Mouse (Mus musculus): ENCODE measurements around the gene Gria4. TPM values are rescaled to one million over a fixed set of nuclear protein-coding genes. Genes with fewer than 3 reads are reported as not detected.
"Not testable (repeated sequence)": the region's sequence is repeated elsewhere in the genome, so short reads cannot be mapped to it uniquely, and the experiment has no call there.

The Gria4 gene
- total RNA-seq (2022), result under 1 TPM in 1 of 4 experiments, not detected in 3; 0.06 TPM

- no peak for DNase-seq (ENCODE audit: low spot score)
These were observed at the start of gene Gria4 for GRCm38 (mm10) chr9:4795544-4796288. TSS of gene Gria4 (minus strand) at chr9:4796234.

- not testable (repeated sequence) for DNase-seq (ENCODE audit: low spot score)
These were observed 14.9 kb upstream of the Gria4 start for GRCm38 (mm10) chr9:4810941-4811340.

- no peak for DNase-seq (ENCODE audit: low spot score)
These were observed 7.2 kb upstream of the Gria4 start for GRCm38 (mm10) chr9:4803151-4803755.

- DNase-seq (ENCODE audit: low spot score), result no peak
These were observed 1.4 kb upstream of the Gria4 start for GRCm38 (mm10) chr9:4797396-4797795.

GRCm38 (mm10) chr9:4796289-4796645, 233 bp upstream of the Gria4 start:
- no peak for DNase-seq (ENCODE audit: low spot score)

GRCm38 (mm10) chr9:4795075-4795474, 959 bp downstream of the Gria4 start:
- DNase-seq (ENCODE audit: low spot score), result no peak

GRCm38 (mm10) chr9:4794411-4794810, 1.6 kb downstream of the Gria4 start:
- DNase-seq (ENCODE audit: low spot score), result no peak

GRCm38 (mm10) chr9:4749407-4749806, 46.6 kb downstream of the Gria4 start:
- DNase-seq (ENCODE audit: low spot score), result not testable (repeated sequence)

GRCm38 (mm10) chr9:4714086-4714485, 81.9 kb downstream of the Gria4 start:
- DNase-seq (ENCODE audit: low spot score), result no peak

- no peak for DNase-seq (ENCODE audit: low spot score)
These were observed 83.7 kb downstream of the Gria4 start for GRCm38 (mm10) chr9:4712367-4712766.

GRCm38 (mm10) chr9:4687149-4687548, 108.9 kb downstream of the Gria4 start:
- DNase-seq (ENCODE audit: low spot score), result no peak

GRCm38 (mm10) chr9:4680244-4680643, 115.8 kb downstream of the Gria4 start:
- no peak for DNase-seq (ENCODE audit: low spot score)

GRCm38 (mm10) chr9:4679099-4679498, 116.9 kb downstream of the Gria4 start:
- no peak for DNase-seq (ENCODE audit: low spot score)

- DNase-seq (ENCODE audit: low spot score), result no peak
These were observed 130.3 kb downstream of the Gria4 start for GRCm38 (mm10) chr9:4665691-4666090.

GRCm38 (mm10) chr9:4662421-4662820, 133.6 kb downstream of the Gria4 start:
- no peak for DNase-seq (ENCODE audit: low spot score)

GRCm38 (mm10) chr9:4658951-4659350, 137.1 kb downstream of the Gria4 start:
- no peak for DNase-seq (ENCODE audit: low spot score)

GRCm38 (mm10) chr9:4654333-4654732, 141.7 kb downstream of the Gria4 start:
- no peak for DNase-seq (ENCODE audit: low spot score)

- DNase-seq (ENCODE audit: low spot score), result no peak
These were observed 156.7 kb downstream of the Gria4 start for GRCm38 (mm10) chr9:4639192-4639900.

- DNase-seq (ENCODE audit: low spot score), result no peak
These were observed 164.1 kb downstream of the Gria4 start for GRCm38 (mm10) chr9:4631910-4632309.

GRCm38 (mm10) chr9:4615286-4615685, 180.7 kb downstream of the Gria4 start:
- no peak for DNase-seq (ENCODE audit: low spot score)

- no peak for DNase-seq (ENCODE audit: low spot score)
These were observed 190.7 kb downstream of the Gria4 start for GRCm38 (mm10) chr9:4605354-4605753.

- DNase-seq (ENCODE audit: low spot score), result no peak
These were observed 191.8 kb downstream of the Gria4 start for GRCm38 (mm10) chr9:4604236-4604635.

GRCm38 (mm10) chr9:4601788-4602187, 194.2 kb downstream of the Gria4 start:
- no peak for DNase-seq (ENCODE audit: low spot score)

All from heart, adult 8-10 months (tissue).